Mouse (Mus musculus): ENCODE data around the gene Cyp8b1. TPM values are rescaled to one million over a fixed set of nuclear protein-coding genes. Genes with fewer than 3 reads are reported as not detected.

Gene Cyp8b1
- total RNA-seq, 2 experiments from 2014 or later: not detected

DNA sequence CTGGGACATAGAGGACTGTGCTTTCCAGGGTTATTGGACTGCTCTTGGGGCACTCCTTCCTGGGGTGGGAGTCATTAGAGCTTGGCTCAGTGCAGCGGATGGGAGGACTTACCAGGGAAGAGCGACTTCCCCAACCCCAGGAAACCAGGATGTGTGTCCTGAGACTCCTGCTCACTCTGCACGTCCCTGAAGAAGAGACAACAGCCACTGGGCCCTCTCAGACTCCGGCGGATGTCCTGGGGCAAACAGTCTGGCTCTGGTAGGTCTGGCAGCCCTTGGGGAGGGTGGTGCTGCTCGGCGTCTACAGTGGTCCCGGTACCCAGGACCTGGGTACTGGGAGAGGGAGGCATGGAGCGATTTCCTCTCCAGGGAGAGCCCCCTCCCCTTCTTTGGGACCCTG, 17.9 kb downstream of the Cyp8b1 start, which contains the start of gene Ackr2:
Ackr2 (plus strand) TSS at position 111 of the 400 bp plus-strand sequence.
- no peak for DNase-seq
- Histone ChIP-seq H3K4me3 (peak within 1 kb of the TSS; percentile 40), H3K27ac (peak within 1 kb of the TSS; percentile 79)
- intact Hi-C loops (cut with DNase I): no loop called here
- no peak for TF ChIP-seq CTCF (IDR thresholded peaks at IDR 0.05)

- TF ChIP-seq CTCF (IDR thresholded peaks at IDR 0.05): no peak
- no peak for DNase-seq
- peak overlapping the region; percentile 45 for H3K4me3 ChIP-seq
Observed at GRCm38 (mm10) chr9:121896820-121897219, 19.3 kb downstream of the Cyp8b1 start.

DNA sequence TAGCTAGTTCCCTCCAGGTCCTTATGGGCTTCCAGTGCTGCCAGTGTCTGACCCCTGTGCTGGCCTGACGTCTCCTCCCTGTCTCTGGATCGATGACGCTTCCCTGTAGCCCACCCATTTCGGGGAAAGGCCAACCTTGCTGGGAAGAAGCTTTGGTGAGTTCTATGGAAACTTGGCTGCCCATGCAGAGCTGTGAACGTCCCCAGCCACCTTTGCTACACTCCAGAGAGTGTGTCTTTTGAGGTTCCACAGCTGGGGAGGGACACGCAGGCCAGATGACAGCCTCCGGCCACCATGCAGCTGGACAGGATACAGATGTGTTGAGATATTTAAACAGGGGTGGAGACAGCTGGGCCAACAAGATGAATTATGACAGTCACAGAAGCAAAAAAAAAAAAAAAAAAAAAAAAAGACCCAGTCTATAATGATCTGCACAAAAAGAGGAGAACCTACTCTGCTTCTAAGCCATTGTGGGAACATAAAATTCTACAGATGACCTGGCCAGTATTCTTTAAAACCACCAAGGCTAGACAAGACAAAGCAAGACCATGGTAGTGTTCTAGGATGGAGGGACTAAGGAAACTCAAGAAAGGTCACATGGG, 20.6 kb downstream of the Cyp8b1 start:
- intact Hi-C loops (cut with DNase I): no loop called here
- TF ChIP-seq CTCF (IDR thresholded peaks at IDR 0.05): no peak
- Histone ChIP-seq H3K27ac (no peak overlapping the region; the same call in 1 of the 2 replicates), H3K4me3 (peak overlapping the region; percentile 26; the same call in 1 of the 2 replicates)
- DNase-seq: no peak

More at GRCm38 (mm10) chr9:121896820-121897219, 19.3 kb downstream of the Cyp8b1 start:
- peak overlapping the region; percentile 79 for H3K27ac ChIP-seq
- intact Hi-C loops (cut with DNase I): no loop called here

- H3K4me3 ChIP-seq: no peak overlapping the region
- H3K27ac ChIP-seq: no peak overlapping the region
- intact Hi-C loops (cut with DNase I): no loop called here
- no peak for TF ChIP-seq CTCF (IDR thresholded peaks at IDR 0.05)
- DNase-seq: no peak
Observed at GRCm38 (mm10) chr9:121894447-121894846, 21.7 kb downstream of the Cyp8b1 start.

GRCm38 (mm10) chr9:121892057-121892687, 23.9 kb downstream of the Cyp8b1 start:
- peak; percentile 60 for DNase-seq
- H3K27ac ChIP-seq: peak overlapping the region; percentile 40; the same call in 1 of the 2 replicates
- no peak overlapping the region for H3K4me3 ChIP-seq
- intact Hi-C loops (cut with DNase I): no loop called here
- TF ChIP-seq CTCF (IDR thresholded peaks at IDR 0.05): no peak

DNA sequence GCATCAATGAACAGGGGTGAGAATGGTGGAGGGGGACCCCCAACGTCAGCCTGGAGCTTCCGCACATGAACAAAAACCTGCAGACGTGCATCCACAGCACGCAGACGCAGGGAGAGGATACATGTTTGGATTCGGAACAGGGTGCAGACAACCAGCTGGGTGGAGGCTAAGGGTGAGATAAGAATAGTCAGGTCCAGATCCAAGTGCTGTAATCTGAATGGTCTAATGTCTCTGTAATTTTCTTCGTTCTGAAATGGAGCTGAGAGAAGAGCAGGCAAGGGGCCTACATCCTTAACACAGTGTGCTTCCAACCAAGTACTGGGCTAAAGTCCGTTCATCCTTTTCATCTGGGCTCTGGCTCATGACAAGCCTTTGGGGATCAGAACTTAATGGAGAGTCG, 24.8 kb downstream of the Cyp8b1 start:
- Histone ChIP-seq H3K27ac (peak overlapping the region; percentile 80), H3K4me3 (no peak overlapping the region)
- TF ChIP-seq CTCF (IDR thresholded peaks at IDR 0.05): no peak
- DNase-seq: no peak
- intact Hi-C loops (cut with DNase I): no loop called here

- Histone ChIP-seq H3K4me3 (peak overlapping the region; percentile 52), H3K27ac (peak overlapping the region; percentile 80)
- TF ChIP-seq CTCF (IDR thresholded peaks at IDR 0.05): no peak
- DNase-seq: peak; percentile 88
- intact Hi-C loops (cut with DNase I): no loop called here
Observed at GRCm38 (mm10) chr9:121890441-121890941, 25.6 kb downstream of the Cyp8b1 start.

DNA sequence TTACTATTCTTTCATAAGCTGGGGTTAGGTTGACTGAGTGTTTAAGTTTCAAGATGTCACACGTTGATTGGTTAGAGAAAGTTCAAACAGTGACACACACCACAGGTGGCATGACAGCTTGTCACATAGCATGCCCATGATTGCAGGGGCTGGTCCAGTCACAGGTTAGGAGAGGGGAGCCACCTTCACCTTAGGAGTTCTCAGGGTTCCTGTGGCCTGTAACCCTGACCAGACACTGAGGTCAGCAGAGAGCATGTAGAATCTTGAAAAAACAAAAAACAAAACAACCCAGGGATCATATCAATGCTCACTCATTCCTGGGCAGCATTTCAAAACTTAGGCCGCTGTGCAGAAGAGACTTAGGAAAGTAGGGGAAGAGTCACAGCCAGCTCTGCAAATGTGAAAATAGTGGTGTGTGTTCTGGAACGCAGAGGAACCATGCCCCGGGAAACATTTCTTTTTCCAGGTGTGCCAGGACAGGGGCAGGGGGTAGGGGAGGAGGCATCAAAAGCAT, 26.1 kb downstream of the Cyp8b1 start:
- no peak for TF ChIP-seq CTCF (IDR thresholded peaks at IDR 0.05)
- DNase-seq: no peak
- peak overlapping the region; percentile 80 for H3K27ac ChIP-seq
- intact Hi-C loops (cut with DNase I): no loop called here
- H3K4me3 ChIP-seq: peak overlapping the region; percentile 52

GRCm38 (mm10) chr9:121882015-121882457, 34.1 kb downstream of the Cyp8b1 start:
- intact Hi-C loops (cut with DNase I): no loop called here
- no peak for TF ChIP-seq CTCF (IDR thresholded peaks at IDR 0.05)
- DNase-seq: no peak
- Histone ChIP-seq H3K4me3 (no peak overlapping the region), H3K27ac (peak overlapping the region; percentile 61; the same call in 1 of the 2 replicates)

GRCm38 (mm10) chr9:121881301-121881700, 34.8 kb downstream of the Cyp8b1 start:
- Histone ChIP-seq H3K27ac (peak overlapping the region; percentile 61), H3K4me3 (peak overlapping the region; percentile 21; the same call in 1 of the 2 replicates)
- intact Hi-C loops (cut with DNase I): no loop called here
- TF ChIP-seq CTCF (IDR thresholded peaks at IDR 0.05): peak; percentile 25; the same call in 1 of the 2 replicates
- DNase-seq: no peak

- intact Hi-C loops (cut with DNase I): no loop called here
- TF ChIP-seq CTCF (IDR thresholded peaks at IDR 0.05): peak; percentile 76
- peak; percentile 87 for DNase-seq
- Histone ChIP-seq H3K4me3 (peak overlapping the region; percentile 21; the same call in 1 of the 2 replicates), H3K27ac (peak overlapping the region; percentile 61)
Observed at GRCm38 (mm10) chr9:121880840-121881239, 35.3 kb downstream of the Cyp8b1 start.

DNA sequence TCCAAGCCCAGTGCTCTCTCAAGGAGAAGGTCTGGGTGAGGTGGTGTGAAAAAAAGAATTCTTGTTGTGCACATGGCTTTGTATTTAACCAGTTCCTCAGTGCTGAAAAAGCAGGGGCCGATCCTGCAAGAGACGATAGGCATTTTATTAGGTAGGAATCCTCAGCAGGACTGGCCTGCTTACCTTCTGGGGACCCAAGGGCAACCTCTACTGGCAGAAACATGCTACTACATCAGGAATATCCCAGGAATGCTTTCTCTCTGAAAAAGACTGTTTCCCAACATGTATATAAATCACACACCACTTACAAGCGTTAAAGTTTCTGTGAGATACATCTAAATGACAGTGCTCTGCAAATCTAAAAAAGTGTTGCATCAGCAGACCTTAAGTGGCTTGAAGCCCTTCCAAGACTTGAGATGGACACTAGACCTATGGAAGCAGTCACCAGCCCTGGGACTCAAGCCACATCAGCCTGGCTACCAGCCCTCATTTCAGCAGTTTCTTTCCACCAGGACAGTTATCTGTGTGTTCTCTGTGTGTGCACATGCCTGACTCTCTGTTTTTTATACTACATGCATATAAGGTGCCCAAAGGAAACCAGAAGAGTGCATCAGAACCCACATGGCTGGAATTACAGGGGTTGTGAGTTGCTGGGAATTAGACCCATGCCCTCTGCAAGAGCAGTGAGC, 38.9 kb downstream of the Cyp8b1 start:
- DNase-seq: peak; percentile 31
- intact Hi-C loops (cut with DNase I): loop anchor here (5.0 kb wide), 2 partner anchors 45 to 110 kb away; no protein-coding TSS in a partner anchor
- Histone ChIP-seq H3K4me3 (no peak overlapping the region), H3K27ac (no peak overlapping the region)
- peak; percentile 94 for TF ChIP-seq CTCF (IDR thresholded peaks at IDR 0.05)

Data from gastrocnemius, adult 2 months (tissue).